Mouse (Mus musculus) liver, postnatal 0 days (tissue): ENCODE measurements around the gene Rabggtb.

Experiments
- CTCF ChIP-seq: sonication (generic); IDR thresholded peaks from 2 replicates; pipeline ENCODE4 v1.5.1; 2016; ENCODE audit warnings: antibody characterized with exemption, low read depth
- EP300 ChIP-seq: IDR thresholded peaks from 2 replicates; pipeline ENCODE4 v1.6.1; 2016; ENCODE audit warnings: antibody characterized with exemption, low read depth, mild to moderate bottlenecking

GRCm38 (mm10) chr3:153858350-153859001 is 54.3 kb downstream of the Rabggtb start:
- TF ChIP-seq EP300 (no peak), CTCF (no peak)
